Mouse (Mus musculus): ENCODE data around the gene Krt26. TPM values are rescaled to one million over a fixed set of nuclear protein-coding genes. Genes with fewer than 3 reads are reported as not detected.
A peak's percentile ranks its signal among the peaks of the same experiment; 100 is the strongest.

Krt26 gene
- total RNA-seq, 2 experiments from 2014 or later, result 0.13 to 0.17 TPM

DNA sequence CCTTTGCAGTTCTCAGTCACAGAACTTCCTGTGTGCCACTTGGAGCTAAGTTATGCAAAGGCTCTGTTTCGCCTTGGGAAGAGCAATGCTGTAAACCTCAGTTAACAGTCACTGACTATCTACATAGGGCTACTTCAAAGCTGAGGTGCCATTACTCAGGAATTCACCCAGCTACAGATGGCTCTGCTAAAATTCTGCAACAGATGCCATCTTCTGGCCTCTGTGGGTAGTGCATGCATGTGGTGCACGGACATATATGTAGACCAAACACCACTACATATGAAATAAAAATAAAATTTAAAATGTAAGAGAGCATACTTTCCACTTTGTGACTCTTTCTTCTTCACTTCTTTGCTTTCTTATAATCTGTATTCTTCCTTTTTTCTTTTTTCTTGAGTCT, 30.2 kb downstream of the Krt26 start:
- intact Hi-C loops (cut with DNase I), result loop anchor here (10.0 kb wide), 1 partner anchor 323 kb away; the partner anchor contains the start of gene Gjd3
- DNase-seq (ENCODE audit: low spot score in 2 of 2), result peak; percentile 72 to 82

DNA sequence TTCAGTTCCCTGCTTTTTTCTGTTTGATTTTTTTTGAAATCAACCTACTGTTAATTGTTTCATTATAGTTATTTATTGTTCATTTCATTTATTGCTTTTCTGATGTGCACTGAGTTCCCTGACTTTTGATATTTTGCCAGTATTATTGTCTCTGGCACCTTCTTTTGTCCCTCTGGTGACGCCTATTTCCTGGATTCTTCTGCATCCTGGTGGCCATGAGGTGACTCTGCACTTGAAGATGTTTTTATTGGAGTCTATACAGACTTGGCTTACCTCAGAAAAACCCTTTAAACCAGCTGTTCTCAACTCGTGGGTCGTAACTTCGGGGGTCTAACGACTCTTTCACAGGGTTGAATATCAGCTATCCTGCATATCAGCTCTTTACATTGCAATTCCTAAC, 42.7 kb downstream of the Krt26 start:
- intact Hi-C loops (cut with DNase I), result no loop called here
- no peak for DNase-seq (ENCODE audit: low spot score in 2 of 2)

DNA sequence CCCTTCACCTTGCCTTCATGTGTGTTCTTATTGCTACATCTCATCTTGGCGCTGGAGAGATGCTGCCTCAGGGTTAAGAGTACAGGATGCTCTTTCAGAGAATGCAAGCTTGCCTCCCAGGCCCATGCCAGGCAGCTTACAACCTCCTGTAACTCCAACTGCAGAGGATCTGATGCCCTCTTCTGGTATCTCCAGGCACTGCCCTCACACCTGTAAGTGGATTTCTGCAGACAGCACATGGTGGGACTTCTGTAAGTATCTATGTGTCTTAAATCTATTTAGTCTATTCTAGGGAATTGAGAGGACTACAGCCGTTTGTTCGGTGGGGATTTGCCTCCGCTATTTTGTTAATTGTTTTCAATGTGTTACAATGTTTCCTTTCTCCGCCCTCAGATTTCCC, 44.9 kb downstream of the Krt26 start:
- intact Hi-C loops (cut with DNase I), result loop anchor here (5.0 kb wide), 3 partner anchors 46 to 106 kb away; no protein-coding TSS in a partner anchor
- DNase-seq (ENCODE audit: low spot score in 2 of 2), result peak; percentile 46 to 55

DNA sequence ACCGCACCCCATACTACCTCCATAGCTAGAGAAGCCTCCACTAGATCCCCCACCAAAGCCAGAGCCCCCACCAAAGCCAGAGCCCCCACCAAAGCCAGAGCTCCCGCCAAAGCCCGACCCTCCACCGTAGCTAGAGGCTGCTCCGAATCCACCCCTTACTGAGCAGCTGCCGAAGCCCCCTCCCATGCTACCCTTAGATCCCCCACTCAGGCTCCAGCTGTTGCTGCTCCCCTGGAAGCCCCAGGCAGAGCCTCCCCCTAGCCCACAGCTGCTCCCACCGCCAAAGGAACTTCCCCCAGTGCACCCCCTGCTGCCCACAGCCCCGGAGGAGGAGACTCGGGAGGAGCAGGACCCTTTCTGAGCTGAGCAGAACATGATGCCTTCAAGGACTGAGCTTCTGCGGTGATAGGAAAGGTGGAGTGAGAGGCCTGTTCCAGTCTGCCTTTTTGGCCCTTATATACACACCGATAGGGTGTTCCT, 52.9 kb downstream of the Krt26 start, which contains the start of gene Krt24:
TSS of gene Krt24 (minus strand) at position 430 of the 480 bp plus-strand sequence.
- no peak for DNase-seq (ENCODE audit: low spot score in 2 of 2)
- intact Hi-C loops (cut with DNase I), result no loop called here

DNA sequence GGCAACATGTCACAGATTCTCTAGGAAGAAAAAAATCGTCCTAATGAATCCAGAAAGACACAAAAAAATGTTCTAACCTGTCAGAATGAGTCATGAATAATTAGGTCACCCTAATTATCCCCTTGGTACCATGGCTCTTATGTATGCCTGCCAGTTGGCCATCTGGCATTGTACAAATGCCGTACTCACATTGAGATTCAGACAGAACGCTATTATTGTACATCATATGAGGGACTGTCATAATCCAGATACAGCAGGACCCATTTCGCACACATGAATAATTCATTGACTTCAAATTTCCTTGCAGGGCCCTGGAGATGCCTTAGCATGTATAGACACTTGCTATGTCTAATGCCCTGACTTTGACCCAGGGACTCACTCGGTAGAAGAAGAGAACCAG, 53.8 kb downstream of the Krt26 start:
- intact Hi-C loops (cut with DNase I), result no loop called here
- DNase-seq (ENCODE audit: low spot score in 2 of 2), result no peak

DNA sequence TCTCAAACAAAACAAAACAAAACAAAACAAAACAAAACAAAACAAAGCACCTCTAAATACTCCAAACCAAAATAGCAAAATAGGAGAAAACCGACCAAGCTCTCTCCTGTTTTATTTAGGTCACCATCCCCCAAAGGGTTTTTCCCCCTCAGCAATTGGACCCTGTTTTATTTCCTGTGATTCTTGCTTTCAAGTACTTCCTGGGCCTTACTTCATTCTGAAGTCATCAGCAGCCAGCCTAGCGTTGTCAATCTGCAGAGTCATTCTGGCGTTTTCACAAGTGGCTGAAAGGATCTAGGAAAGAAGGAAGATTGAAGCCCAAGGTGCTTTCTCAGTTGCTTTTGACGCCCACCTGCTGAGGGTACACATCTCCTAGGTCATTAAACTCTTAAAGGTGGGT, 54.4 kb downstream of the Krt26 start:
- DNase-seq (ENCODE audit: low spot score in 2 of 2), result no peak
- intact Hi-C loops (cut with DNase I), result no loop called here

DNA sequence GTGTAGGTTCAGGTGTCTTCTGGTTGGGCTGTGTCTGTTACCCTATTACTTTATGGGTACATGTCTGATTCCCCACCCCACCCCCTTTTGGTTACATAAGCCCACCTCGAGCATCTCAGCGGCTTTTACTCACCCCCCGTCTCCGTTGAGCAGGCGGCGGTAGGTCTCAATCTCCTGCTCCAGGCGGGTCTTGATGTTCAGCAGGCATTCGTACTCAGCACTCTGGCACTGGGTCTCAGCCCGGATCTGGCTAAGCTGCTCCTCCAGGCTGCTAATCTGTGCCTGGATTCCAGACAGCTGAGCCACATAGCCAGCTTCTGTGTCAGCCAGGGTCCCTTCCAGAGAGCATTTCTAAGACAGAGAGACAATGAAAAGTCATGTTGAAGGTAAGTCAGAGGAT, 56.6 kb downstream of the Krt26 start:
- intact Hi-C loops (cut with DNase I), result no loop called here
- no peak for DNase-seq (ENCODE audit: low spot score in 2 of 2)

DNA sequence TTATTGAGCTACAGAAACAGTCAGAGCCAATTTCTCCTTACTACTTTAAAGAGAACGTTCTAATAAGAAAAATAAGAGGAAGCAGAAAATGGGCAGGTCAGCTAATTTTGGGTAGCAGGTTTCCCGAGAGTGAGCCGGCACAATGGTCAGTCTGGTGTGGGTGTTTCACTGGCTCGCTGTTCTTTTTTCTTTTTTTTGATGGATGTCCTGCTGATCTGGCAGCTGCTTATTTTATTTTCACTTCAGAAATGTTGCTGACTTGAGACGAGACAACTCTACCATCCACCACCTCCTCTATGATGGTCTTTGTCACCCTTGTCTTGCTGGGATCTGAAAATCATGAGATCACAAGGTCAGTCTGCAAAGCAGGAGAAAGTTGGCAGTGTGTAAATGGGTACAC, 57.8 kb downstream of the Krt26 start:
- intact Hi-C loops (cut with DNase I), result no loop called here
- no peak for DNase-seq (ENCODE audit: low spot score in 2 of 2)

Other genes starting within 250 kb of the Krt26 start
- gene Tns4, start 248.7 kb downstream of the Krt26 start, total RNA-seq (2021), result under 1 TPM; 0.33 to 0.34 TPM
- not detected for gene Ccr7, start 182.9 kb downstream of the Krt26 start, total RNA-seq (2021)
- gene Smarce1, start 106.9 kb downstream of the Krt26 start, total RNA-seq (2021), result 10 to 100 TPM; 67.1 to 73.7 TPM
- gene Krt222, start 93.9 kb downstream of the Krt26 start, total RNA-seq (2021), result 10 to 100 TPM; 27.7 to 30.0 TPM
- not detected for gene Krt24, start 52.7 kb downstream of the Krt26 start, total RNA-seq (2021)
- not detected for gene Krt25, start 15.0 kb downstream of the Krt26 start, total RNA-seq (2021)
- gene Krt27, start 13.1 kb upstream of the Krt26 start, total RNA-seq (2021), result not detected
- gene Krt28, start 36.9 kb upstream of the Krt26 start, total RNA-seq (2021), result under 1 TPM; 0.22 to 0.34 TPM
- gene Krt10, start 51.4 kb upstream of the Krt26 start, total RNA-seq (2021), result 10 to 100 TPM; 12.2 to 13.8 TPM
- 1 to 10 TPM; 8.5 to 9.7 TPM for gene Krt12, start 84.3 kb upstream of the Krt26 start, total RNA-seq (2021)
- not detected for gene Krt20, start 100.2 kb upstream of the Krt26 start, total RNA-seq (2021)
- gene Krt23, start 155.2 kb upstream of the Krt26 start, total RNA-seq (2021), result not detected
- gene Krt39, start 183.4 kb upstream of the Krt26 start, total RNA-seq (2021), result not detected
- gene Krt40, start 205.2 kb upstream of the Krt26 start, total RNA-seq (2021), result not detected
- gene Krtap3-3, start 212.9 kb upstream of the Krt26 start, total RNA-seq (2021), result not detected
- gene Krtap3-2, start 218.9 kb upstream of the Krt26 start, total RNA-seq (2021), result not detected
- not detected for gene Gm11939, start 221.5 kb upstream of the Krt26 start, total RNA-seq (2021)
- gene Krtap3-1, start 228.7 kb upstream of the Krt26 start, total RNA-seq (2021), result not detected
- gene Krtap1-5, start 243.1 kb upstream of the Krt26 start, total RNA-seq (2021), result not detected
- gene Krtap1-4, start 245.7 kb upstream of the Krt26 start, total RNA-seq (2021), result not detected